Mouse (Mus musculus): Measurements from ENCODE around the gene Sdk2. TPM values are rescaled to one million over a fixed set of nuclear protein-coding genes. Genes with fewer than 3 reads are reported as not detected.

The Sdk2 gene
- polyA plus RNA-seq, 1 experiment from 2014 or later = 1.9 TPM

DNA sequence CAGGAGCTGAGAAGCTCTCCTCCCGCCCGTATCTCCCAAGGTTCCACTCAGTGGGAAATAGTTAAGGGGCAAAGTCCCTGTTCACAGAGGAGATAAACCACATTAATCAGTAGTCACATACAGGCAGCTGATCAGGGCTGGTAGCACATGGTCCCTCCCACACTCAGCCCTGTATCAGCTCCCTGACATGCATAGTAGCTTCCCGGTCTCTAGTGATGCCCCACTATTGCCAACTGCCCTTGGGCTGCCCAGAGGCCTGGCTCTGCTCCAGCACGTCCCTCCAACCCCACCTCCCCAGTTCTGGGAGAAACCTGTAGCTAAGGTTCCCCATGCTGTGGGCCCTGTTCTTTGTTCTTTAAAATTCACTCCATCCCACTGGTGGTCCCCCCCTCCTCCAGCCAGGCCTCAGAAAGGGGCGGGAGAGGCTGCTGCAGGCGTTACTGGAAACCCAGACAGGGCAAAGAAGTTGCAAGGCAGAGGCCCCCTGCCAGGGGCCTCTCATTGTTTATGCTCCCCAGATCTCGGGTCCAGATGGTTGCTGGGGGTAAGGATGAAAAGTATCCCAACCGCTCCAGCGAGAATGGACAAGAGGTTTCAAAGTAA lies 317.0 kb downstream of the Sdk2 start:
- Histone ChIP-seq H3K27ac (replicated peaks) (peak overlapping the region; percentile 95), H3K9me3 (no peaks in the 10 kb centered on the region), H3K4me3 (peak overlapping the region; percentile 81), H3K36me3 (replicated peaks) (peaks cover 40% of the 10 kb centered on the region), H3K4me1 (peaks cover 62% of the 10 kb centered on the region), H3K27me3 (replicated peaks; ENCODE audit: low read depth, poor library complexity, severe bottlenecking) (0 out of 2 replicates have a peak, but pooled peaks cover 4% of the 10 kb centered on the region)
- peak; percentile 81 for DNase-seq (ENCODE audit: low spot score)
- under 1% methylated on average over 9 of the region's 9 CpGs for WGBS

DNA sequence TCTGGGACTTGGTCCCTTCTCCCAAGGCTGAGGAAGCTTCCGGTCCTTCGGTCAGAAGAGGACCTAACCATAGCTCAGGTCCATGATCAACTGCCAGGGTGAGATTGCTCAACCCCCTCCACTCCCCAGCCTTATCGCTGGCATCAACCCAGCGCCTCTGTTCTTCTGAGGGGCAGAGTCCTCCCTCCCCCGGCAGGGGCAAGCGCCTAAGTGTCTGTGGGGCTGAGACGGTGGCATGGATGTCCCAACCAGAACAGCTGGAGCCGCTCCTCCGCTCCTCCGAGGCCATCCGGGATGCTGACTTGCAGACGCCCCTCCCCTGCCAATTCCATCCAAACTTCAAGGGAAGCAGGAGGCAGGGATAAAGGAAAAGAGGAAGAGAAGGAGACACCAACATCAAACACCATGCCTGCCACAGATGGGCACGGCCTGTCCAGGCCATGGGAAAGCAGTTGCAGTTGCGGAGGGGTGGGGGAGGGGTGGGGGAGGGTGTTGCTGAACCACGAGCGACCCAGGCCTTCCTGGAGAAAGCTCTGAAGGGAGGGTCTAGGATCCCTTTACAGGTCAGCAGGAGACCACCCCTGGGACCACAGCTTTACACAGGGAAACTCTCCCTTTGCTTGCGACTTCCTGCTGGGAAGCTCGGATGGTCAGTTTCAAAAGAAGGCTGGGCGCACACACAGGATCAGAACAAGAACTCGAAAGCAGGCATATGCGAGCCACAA lies 317.9 kb downstream of the Sdk2 start:
- peaks cover 53% of the 10 kb centered on the region for H3K4me1 ChIP-seq
- peak; percentile 79 for DNase-seq (ENCODE audit: low spot score)
- peak overlapping the region; percentile 95 for H3K27ac ChIP-seq (replicated peaks)
- peak overlapping the region; percentile 81 for H3K4me3 ChIP-seq
- H3K27me3 ChIP-seq (replicated peaks; ENCODE audit: low read depth, poor library complexity, severe bottlenecking) = 0 out of 2 replicates have a peak, but pooled peaks cover 4% of the 10 kb centered on the region
- peaks cover 48% of the 10 kb centered on the region for H3K36me3 ChIP-seq (replicated peaks)
- WGBS = 8% methylated on average over 21 of the region's 21 CpGs
- H3K9me3 ChIP-seq = no peaks in the 10 kb centered on the region

DNA sequence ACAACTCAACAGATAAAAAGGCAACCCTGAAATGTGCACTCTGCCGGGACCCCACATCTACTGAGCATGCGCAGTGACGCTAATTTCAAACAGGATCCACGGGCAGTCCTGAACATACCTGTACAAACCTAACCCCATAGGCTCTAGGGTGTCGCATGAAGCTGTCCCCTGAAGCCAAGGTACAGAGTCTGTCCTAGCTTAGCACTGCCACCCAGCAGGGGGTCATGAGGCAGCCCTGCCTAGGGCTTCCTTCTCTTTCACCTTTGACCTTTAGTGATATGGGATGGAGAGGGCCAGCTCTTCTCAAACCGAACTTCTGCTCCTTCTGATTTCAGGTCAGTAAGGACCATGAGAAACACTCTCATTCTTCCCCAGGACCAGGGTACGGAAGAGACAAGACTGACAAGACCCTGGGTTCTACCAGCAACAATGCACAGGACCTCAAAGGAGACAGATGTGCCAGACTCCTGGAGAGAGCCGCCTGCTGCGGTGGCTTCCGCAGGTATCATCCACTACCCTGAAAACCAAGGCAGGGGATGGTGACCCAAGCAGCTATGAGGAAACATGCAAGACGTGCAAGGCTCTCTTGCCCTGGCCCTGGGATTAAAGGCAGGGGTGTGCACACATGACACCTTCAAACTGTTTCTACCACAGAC lies 319.0 kb downstream of the Sdk2 start:
- WGBS = 75% methylated on average over 11 of the region's 11 CpGs
- peak overlapping the region; percentile 81 for H3K4me3 ChIP-seq

DNA sequence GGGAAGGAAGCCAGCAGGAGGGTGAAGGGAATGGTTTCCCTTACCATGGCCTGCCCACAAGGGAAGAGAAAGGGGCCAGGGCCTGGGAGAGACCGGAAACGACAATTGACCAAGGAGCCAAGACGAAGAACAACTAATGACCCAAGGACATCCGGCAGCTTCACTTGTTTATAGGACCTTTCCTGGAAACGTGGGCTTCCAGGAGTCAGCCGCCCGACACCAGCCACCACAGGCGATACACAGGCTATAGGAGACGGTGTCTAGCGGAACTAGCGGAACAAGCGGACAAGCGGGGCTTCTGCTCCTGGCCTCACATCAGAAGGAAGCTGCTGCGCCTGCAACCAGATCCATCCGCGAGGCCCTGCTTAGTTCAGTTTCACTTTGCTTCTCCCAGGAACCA lies 319.8 kb downstream of the Sdk2 start:
- H3K9me3 ChIP-seq = peaks cover 11% of the 10 kb centered on the region; the same call in 1 of the 2 replicates
- peaks cover 67% of the 10 kb centered on the region for H3K36me3 ChIP-seq (replicated peaks)
- peaks cover 46% of the 10 kb centered on the region for H3K4me1 ChIP-seq
- H3K4me3 ChIP-seq = peak overlapping the region; percentile 81; the same call in 1 of the 2 replicates
- H3K27me3 ChIP-seq (replicated peaks; ENCODE audit: low read depth, poor library complexity, severe bottlenecking) = no peaks in the 10 kb centered on the region
- H3K27ac ChIP-seq (replicated peaks) = peak overlapping the region; percentile 35; the same call in 1 of the 2 replicates
- 70% methylated on average over 16 of the region's 16 CpGs for WGBS
- DNase-seq (ENCODE audit: low spot score) = peak; percentile 72

More for the DNA sequence above, 319.0 kb downstream of the Sdk2 start:
- peaks cover 50% of the 10 kb centered on the region for H3K4me1 ChIP-seq
- peaks cover 60% of the 10 kb centered on the region for H3K36me3 ChIP-seq (replicated peaks)
- no peak for DNase-seq (ENCODE audit: low spot score)
- peaks cover 9% of the 10 kb centered on the region; the same call in 1 of the 2 replicates for H3K9me3 ChIP-seq
- peak overlapping the region; percentile 95; the same call in 1 of the 2 replicates for H3K27ac ChIP-seq (replicated peaks)
- 0 out of 2 replicates have a peak, but pooled peaks cover under 1% of the 10 kb centered on the region for H3K27me3 ChIP-seq (replicated peaks; ENCODE audit: low read depth, poor library complexity, severe bottlenecking)

DNA sequence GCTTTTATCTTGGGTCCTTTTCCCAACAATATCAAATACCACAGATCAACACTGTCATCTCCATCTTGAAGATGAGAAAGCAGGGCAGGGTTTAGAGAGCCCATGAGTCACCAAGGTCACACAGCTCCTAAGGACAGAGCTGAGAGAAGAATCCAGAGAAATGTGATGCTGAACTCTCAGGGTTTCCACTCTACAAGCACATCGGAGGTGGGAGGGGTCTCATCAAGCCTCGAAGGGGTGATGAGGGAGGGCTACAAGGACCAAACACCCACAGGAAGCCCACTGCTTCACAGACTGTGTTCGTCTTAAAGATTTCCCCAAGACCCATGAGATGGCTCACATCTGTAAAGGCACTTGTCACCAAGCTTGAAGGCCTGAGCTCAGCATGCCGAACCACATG lies 320.9 kb downstream of the Sdk2 start:
- Histone ChIP-seq H3K9me3 (peaks cover 11% of the 10 kb centered on the region; the same call in 1 of the 2 replicates), H3K27me3 (replicated peaks; ENCODE audit: low read depth, poor library complexity, severe bottlenecking) (no peaks in the 10 kb centered on the region), H3K4me1 (peaks cover 41% of the 10 kb centered on the region), H3K4me3 (no peak overlapping the region), H3K36me3 (replicated peaks) (peaks cover 78% of the 10 kb centered on the region), H3K27ac (replicated peaks) (no peak overlapping the region)
- DNase-seq (ENCODE audit: low spot score) = no peak
- WGBS = 85% methylated on average over 4 of the region's 4 CpGs

DNA sequence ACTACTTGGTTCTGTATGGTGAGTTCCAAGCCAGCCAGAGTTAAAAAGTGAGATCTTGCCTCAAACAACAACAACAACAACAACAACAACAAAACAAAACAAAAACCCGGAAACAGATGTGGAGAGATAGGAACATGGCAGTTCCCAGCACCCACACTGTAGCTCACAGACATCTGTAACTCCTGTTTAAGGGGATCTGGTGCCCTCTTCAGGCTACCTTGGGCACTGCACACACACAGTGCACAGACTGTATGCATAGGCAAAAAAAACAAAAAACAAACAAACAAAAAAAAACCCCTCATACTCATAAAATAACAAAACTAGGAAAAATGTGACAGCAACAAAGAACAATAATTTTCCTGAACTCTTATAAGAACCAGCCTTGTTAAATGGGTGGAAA lies 323.8 kb downstream of the Sdk2 start:
- H3K27me3 ChIP-seq (replicated peaks; ENCODE audit: low read depth, poor library complexity, severe bottlenecking) = no peaks in the 10 kb centered on the region
- H3K9me3 ChIP-seq = peaks cover 11% of the 10 kb centered on the region; the same call in 1 of the 2 replicates
- no peak for DNase-seq (ENCODE audit: low spot score)
- peaks cover 96% of the 10 kb centered on the region for H3K36me3 ChIP-seq (replicated peaks)
- WGBS = 87% methylated on average over 1 of the region's 1 CpGs
- no peak overlapping the region for H3K27ac ChIP-seq (replicated peaks)
- H3K4me3 ChIP-seq = no peak overlapping the region
- H3K4me1 ChIP-seq = peaks cover 42% of the 10 kb centered on the region

DNA sequence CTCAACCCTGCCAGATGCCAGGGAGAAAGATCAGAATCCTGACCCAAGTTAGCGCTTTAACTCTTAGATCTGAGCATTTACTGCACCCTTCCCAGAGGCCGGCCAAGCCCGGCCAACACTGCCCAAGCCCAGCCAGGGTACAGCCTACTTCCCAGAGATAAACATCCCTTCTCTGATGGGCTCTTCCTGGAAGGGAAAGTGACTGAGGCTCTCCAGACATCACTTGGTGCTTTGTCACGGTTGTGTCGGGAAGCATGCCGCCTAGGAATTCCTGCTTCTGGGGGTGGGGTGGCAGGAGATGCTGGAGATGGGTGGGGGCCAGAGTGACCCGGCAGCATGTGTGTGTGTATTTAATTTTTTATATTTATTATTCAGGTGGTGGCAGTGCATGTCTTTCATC lies 326.7 kb downstream of the Sdk2 start:
- no peak overlapping the region for H3K27ac ChIP-seq (replicated peaks)
- peaks cover 52% of the 10 kb centered on the region for H3K4me1 ChIP-seq
- peaks cover 11% of the 10 kb centered on the region; the same call in 1 of the 2 replicates for H3K9me3 ChIP-seq
- H3K27me3 ChIP-seq (replicated peaks; ENCODE audit: low read depth, poor library complexity, severe bottlenecking) = no peaks in the 10 kb centered on the region
- no peak for DNase-seq (ENCODE audit: low spot score)
- WGBS = 90% methylated on average over 7 of the region's 7 CpGs
- peaks cover 96% of the 10 kb centered on the region for H3K36me3 ChIP-seq (replicated peaks)
- no peak overlapping the region for H3K4me3 ChIP-seq

DNA sequence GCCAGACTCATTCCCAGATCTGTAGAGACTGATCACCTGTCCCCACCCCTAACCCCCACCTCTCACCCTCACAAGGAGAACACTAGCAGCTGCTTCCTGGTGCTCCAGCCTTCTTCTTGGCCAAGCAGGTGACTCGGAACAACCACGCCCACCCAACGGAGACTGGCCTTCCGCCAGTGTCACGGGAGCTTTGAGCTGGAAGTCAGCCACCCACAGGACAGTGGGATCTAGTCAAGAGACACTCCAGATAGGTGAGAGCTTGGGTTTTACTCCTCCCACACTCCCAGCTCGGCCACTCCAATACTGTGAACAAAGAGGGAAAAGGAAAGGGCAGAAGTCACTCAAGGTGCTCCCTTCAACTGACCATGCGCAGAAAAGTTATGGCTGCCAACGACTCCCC lies 327.6 kb downstream of the Sdk2 start:
- Histone ChIP-seq H3K4me1 (peaks cover 61% of the 10 kb centered on the region), H3K27me3 (replicated peaks; ENCODE audit: low read depth, poor library complexity, severe bottlenecking) (no peaks in the 10 kb centered on the region), H3K27ac (replicated peaks) (no peak overlapping the region), H3K4me3 (no peak overlapping the region), H3K36me3 (replicated peaks) (peaks cover 97% of the 10 kb centered on the region), H3K9me3 (peaks cover 11% of the 10 kb centered on the region; the same call in 1 of the 2 replicates)
- no peak for DNase-seq (ENCODE audit: low spot score)
- 93% methylated on average over 8 of the region's 8 CpGs for WGBS

DNA sequence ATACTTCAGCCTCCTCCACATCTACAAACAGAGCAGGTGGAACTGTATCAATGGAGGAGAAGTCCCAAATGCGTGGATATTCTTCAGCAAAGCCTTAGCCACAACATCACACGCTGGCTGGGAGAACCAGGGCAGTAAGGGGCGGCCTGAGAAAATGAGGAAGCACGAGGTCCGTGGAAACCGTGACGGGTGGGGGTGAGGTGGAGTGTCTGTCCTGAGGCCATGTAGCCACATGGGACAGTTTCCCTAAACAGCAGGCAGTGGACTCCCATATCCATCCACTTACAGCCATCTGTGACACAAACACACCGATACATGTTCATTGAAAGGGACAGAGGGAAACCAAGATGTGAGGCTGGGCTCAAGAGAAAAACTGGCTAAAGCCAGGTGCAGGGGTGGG lies 328.9 kb downstream of the Sdk2 start:
- H3K4me1 ChIP-seq = peaks cover 74% of the 10 kb centered on the region
- peaks cover 3% of the 10 kb centered on the region; the same call in 1 of the 2 replicates for H3K9me3 ChIP-seq

DNA sequence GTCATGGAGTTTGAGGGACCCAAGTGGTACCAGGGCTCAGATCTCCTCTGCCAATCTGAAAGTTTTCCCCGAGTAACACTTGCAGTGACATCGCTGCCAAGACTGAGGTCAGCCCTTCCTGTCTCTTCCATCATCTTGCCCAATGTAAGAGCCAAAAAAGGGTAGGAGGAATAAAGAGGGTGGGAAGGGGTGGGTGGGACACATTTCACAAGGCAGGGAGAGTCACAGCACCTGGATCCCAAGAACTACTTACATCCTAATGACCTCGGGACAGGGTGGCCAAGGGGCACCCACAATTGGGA lies 329.3 kb downstream of the Sdk2 start:
- Histone ChIP-seq H3K4me3 (no peak overlapping the region), H3K36me3 (replicated peaks) (peaks cover 96% of the 10 kb centered on the region), H3K27me3 (replicated peaks; ENCODE audit: low read depth, poor library complexity, severe bottlenecking) (no peaks in the 10 kb centered on the region), H3K27ac (replicated peaks) (no peak overlapping the region), H3K4me1 (peaks cover 78% of the 10 kb centered on the region), H3K9me3 (no peaks in the 10 kb centered on the region)
- DNase-seq (ENCODE audit: low spot score) = no peak
- WGBS = 90% methylated on average over 3 of the region's 3 CpGs

More for the DNA sequence above, 328.9 kb downstream of the Sdk2 start:
- no peak for DNase-seq (ENCODE audit: low spot score)
- peaks cover 97% of the 10 kb centered on the region for H3K36me3 ChIP-seq (replicated peaks)
- WGBS = 79% methylated on average over 8 of the region's 8 CpGs
- H3K4me3 ChIP-seq = no peak overlapping the region
- H3K27ac ChIP-seq (replicated peaks) = no peak overlapping the region
- no peaks in the 10 kb centered on the region for H3K27me3 ChIP-seq (replicated peaks; ENCODE audit: low read depth, poor library complexity, severe bottlenecking)

DNA sequence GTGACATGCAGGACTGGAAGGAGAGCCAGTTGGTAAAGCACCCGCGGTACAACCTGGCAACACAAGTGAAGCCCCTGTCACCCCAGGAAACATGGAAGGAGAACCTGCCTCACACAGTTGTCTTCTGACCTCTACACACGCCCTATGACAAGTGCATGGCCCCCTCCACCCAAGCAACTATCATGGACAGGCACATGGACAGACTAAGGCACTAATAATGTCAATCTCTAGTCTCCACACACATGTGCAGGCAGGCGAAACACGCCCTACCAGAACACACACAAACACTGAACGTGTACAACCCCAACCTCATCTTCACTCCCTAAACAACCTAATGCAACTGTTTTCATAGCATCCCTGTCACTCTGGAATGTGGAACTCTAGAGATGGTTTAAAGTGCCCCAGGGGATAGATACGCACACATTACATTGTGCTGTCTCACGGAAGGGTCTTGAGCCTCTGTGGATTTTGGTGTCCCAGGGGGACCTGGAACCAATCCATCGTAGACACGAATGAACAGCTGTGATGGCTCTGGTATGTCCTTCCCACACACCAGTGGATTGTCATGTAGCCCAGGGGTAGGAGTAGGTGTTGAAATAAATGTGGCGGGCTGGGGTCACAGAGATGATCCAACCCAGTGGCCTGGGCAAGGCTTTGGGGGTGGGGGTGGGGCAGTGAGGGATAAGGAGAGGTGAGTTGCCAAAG lies 329.8 kb downstream of the Sdk2 start:
- WGBS = 78% methylated on average over 11 of the region's 11 CpGs

DNA sequence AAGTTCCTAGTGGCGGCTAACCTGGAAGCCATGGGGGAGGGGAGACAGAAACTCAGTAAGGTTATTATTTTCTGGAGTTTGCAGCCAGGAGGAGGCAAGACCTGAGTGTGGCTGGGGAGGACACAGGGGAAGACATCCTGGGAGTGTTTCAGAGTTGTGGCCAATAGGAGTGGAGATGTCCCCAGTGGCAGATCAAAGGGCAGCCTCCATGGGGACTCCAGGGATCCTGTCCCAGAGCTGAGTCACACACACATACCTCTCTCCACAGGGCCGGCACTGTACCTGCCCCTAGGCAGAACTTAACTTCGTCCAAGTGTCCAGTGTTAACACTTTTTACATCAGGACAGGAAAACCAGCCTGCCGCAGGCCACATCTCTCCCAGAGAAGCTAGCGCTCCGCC lies 331.7 kb downstream of the Sdk2 start:
- H3K36me3 ChIP-seq (replicated peaks) = peaks cover 91% of the 10 kb centered on the region
- no peak for DNase-seq (ENCODE audit: low spot score)

More for the DNA sequence above, 329.8 kb downstream of the Sdk2 start:
- no peak overlapping the region for H3K27ac ChIP-seq (replicated peaks)
- peaks cover 92% of the 10 kb centered on the region for H3K36me3 ChIP-seq (replicated peaks)
- H3K4me1 ChIP-seq = peaks cover 82% of the 10 kb centered on the region
- H3K9me3 ChIP-seq = no peaks in the 10 kb centered on the region
- no peak overlapping the region for H3K4me3 ChIP-seq
- H3K27me3 ChIP-seq (replicated peaks; ENCODE audit: low read depth, poor library complexity, severe bottlenecking) = no peaks in the 10 kb centered on the region
- DNase-seq (ENCODE audit: low spot score) = no peak

More for the DNA sequence above, 331.7 kb downstream of the Sdk2 start:
- Histone ChIP-seq H3K27me3 (replicated peaks; ENCODE audit: low read depth, poor library complexity, severe bottlenecking) (no peaks in the 10 kb centered on the region), H3K27ac (replicated peaks) (no peak overlapping the region), H3K4me1 (peaks cover 95% of the 10 kb centered on the region), H3K9me3 (no peaks in the 10 kb centered on the region), H3K4me3 (no peak overlapping the region)
- 66% methylated on average over 6 of the region's 6 CpGs for WGBS
